Mouse (Mus musculus): ENCODE results near the gene Pdcd6. TPM values are rescaled to one million over a fixed set of nuclear protein-coding genes. Genes with fewer than 3 reads are reported as not detected.

Gene Pdcd6
- 92.3 and 104 TPM in 2 replicates for total RNA-seq (2017)

GRCm38 (mm10) chr13:74317170-74317849, at the start of gene Pdcd6:
Gene Pdcd6, minus strand, starts transcription at chr13:74317580.
- peak; percentile 97 for ATAC-seq (replicated peaks; ENCODE audit: low read depth, poor library complexity, severe bottlenecking)

- ATAC-seq (replicated peaks; ENCODE audit: low read depth, poor library complexity, severe bottlenecking): peak; percentile 33
These were observed 46.5 kb upstream of the Pdcd6 start, which contains the start of gene Lrrc14b for GRCm38 (mm10) chr13:74363859-74364235. Gene Lrrc14b, minus strand, starts transcription at chr13:74364005.

- peak; percentile 24; the same call in 1 of the 2 replicates for ATAC-seq (replicated peaks; ENCODE audit: low read depth, poor library complexity, severe bottlenecking)
These were observed 45.9 kb upstream of the Pdcd6 start for GRCm38 (mm10) chr13:74363176-74363858.

- ATAC-seq (replicated peaks; ENCODE audit: low read depth, poor library complexity, severe bottlenecking): peak; percentile 67
These were observed 44.8 kb upstream of the Pdcd6 start for GRCm38 (mm10) chr13:74362218-74362617.

GRCm38 (mm10) chr13:74356491-74356890, 39.1 kb upstream of the Pdcd6 start:
- no peak for ATAC-seq (replicated peaks; ENCODE audit: low read depth, poor library complexity, severe bottlenecking)

GRCm38 (mm10) chr13:74350435-74350906, 33.1 kb upstream of the Pdcd6 start:
- ATAC-seq (replicated peaks; ENCODE audit: low read depth, poor library complexity, severe bottlenecking): peak; percentile 12; the same call in 1 of the 2 replicates

- peak; percentile 97 for ATAC-seq (replicated peaks; ENCODE audit: low read depth, poor library complexity, severe bottlenecking)
These were observed 32.4 kb upstream of the Pdcd6 start, which contains the start of the genes Sdha and Ccdc127 for GRCm38 (mm10) chr13:74349566-74350434. Gene Sdha, minus strand, starts transcription at chr13:74350280. Gene Ccdc127, plus strand, starts transcription at chr13:74350309.

GRCm38 (mm10) chr13:74341036-74341435, 23.7 kb upstream of the Pdcd6 start:
- peak; percentile 100 for ATAC-seq (replicated peaks; ENCODE audit: low read depth, poor library complexity, severe bottlenecking)

- no peak for ATAC-seq (replicated peaks; ENCODE audit: low read depth, poor library complexity, severe bottlenecking)
These were observed 11.9 kb upstream of the Pdcd6 start for GRCm38 (mm10) chr13:74329321-74329720.

- ATAC-seq (replicated peaks; ENCODE audit: low read depth, poor library complexity, severe bottlenecking): no peak
These were observed 601 bp downstream of the Pdcd6 start for GRCm38 (mm10) chr13:74316789-74317169.

- no peak for ATAC-seq (replicated peaks; ENCODE audit: low read depth, poor library complexity, severe bottlenecking)
These were observed 994 bp downstream of the Pdcd6 start for GRCm38 (mm10) chr13:74316386-74316785.

- ATAC-seq (replicated peaks; ENCODE audit: low read depth, poor library complexity, severe bottlenecking): no peak
These were observed 2.8 kb downstream of the Pdcd6 start for GRCm38 (mm10) chr13:74314616-74315015.

GRCm38 (mm10) chr13:74305780-74306179, 11.6 kb downstream of the Pdcd6 start:
- no peak for ATAC-seq (replicated peaks; ENCODE audit: low read depth, poor library complexity, severe bottlenecking)

- ATAC-seq (replicated peaks; ENCODE audit: low read depth, poor library complexity, severe bottlenecking): no peak
These were observed 12.0 kb downstream of the Pdcd6 start for GRCm38 (mm10) chr13:74305380-74305779.

- ATAC-seq (replicated peaks; ENCODE audit: low read depth, poor library complexity, severe bottlenecking): no peak
These were observed 15.0 kb downstream of the Pdcd6 start for GRCm38 (mm10) chr13:74302050-74303037.

GRCm38 (mm10) chr13:74301607-74301984, 15.8 kb downstream of the Pdcd6 start:
- ATAC-seq (replicated peaks; ENCODE audit: low read depth, poor library complexity, severe bottlenecking): no peak

- peak; percentile 95 for ATAC-seq (replicated peaks; ENCODE audit: low read depth, poor library complexity, severe bottlenecking)
These were observed 16.3 kb downstream of the Pdcd6 start for GRCm38 (mm10) chr13:74300925-74301606.

- ATAC-seq (replicated peaks; ENCODE audit: low read depth, poor library complexity, severe bottlenecking): no peak
These were observed 21.0 kb downstream of the Pdcd6 start for GRCm38 (mm10) chr13:74296376-74296775.

- peak; percentile 100 for ATAC-seq (replicated peaks; ENCODE audit: low read depth, poor library complexity, severe bottlenecking)
These were observed 25.2 kb downstream of the Pdcd6 start, which contains the start of gene Ahrr for GRCm38 (mm10) chr13:74292167-74292566. Gene Ahrr, minus strand, starts transcription at chr13:74292331.
